Mouse (Mus musculus) embryonic fibroblast, embryonic 13.5 days (primary cell): ENCODE measurements around the gene Sall2.

Experiments
- CTCF ChIP-seq: IDR thresholded peaks from 2 replicates; pipeline ENCODE4 v1.5.1; 2011; ENCODE audit warnings: mild to moderate bottlenecking, control low read depth, low read length, moderate library complexity, borderline replicate concordance; ENCODE audit not compliant: insufficient read depth
- POLR2A ChIP-seq: IDR thresholded peaks from 2 replicates; pipeline ENCODE4 v1.6.1; 2011; ENCODE audit warnings: low read depth, mild to moderate bottlenecking, control low read depth, low read length, moderate library complexity

- TF ChIP-seq CTCF (no peak), POLR2A (no peak)
Observed at GRCm38 (mm10) chr14:52306100-52306499, 22.5 kb downstream of the Sall2 start.
